Mouse (Mus musculus) ZHBTc4 (cell line): ENCODE data around the gene Tmcc3.
"Not testable (repeated sequence)": the region's sequence is repeated elsewhere in the genome, so short reads cannot be mapped to it uniquely, and the experiment has no call there.

Experiments
- DNase-seq: peaks from one replicate; pipeline ENCODE4 v3.0.0-alpha.2; 2011; ENCODE audit warnings: low read depth, low spot score

Gene Tmcc3

GRCm38 (mm10) chr10:94514506-94515178 is 202.9 kb downstream of the Tmcc3 start:
- DNase-seq, result peak; percentile 78

- peak; percentile 76 for DNase-seq
These were observed 203.4 kb downstream of the Tmcc3 start for GRCm38 (mm10) chr10:94515179-94515545.

- no peak for DNase-seq
These were observed 203.8 kb downstream of the Tmcc3 start for GRCm38 (mm10) chr10:94515583-94515982.

GRCm38 (mm10) chr10:94519887-94520286 is 208.1 kb downstream of the Tmcc3 start:
- DNase-seq, result peak; percentile 58

GRCm38 (mm10) chr10:94520306-94521106 is 208.8 kb downstream of the Tmcc3 start:
- no peak for DNase-seq

GRCm38 (mm10) chr10:94521107-94521401 is 209.3 kb downstream of the Tmcc3 start:
- peak; percentile 69 for DNase-seq

GRCm38 (mm10) chr10:94521776-94522175 is 210.0 kb downstream of the Tmcc3 start:
- DNase-seq, result no peak

GRCm38 (mm10) chr10:94523297-94523696 is 211.5 kb downstream of the Tmcc3 start:
- DNase-seq, result no peak

GRCm38 (mm10) chr10:94523711-94524156 is 212.0 kb downstream of the Tmcc3 start:
- peak; percentile 24 for DNase-seq

GRCm38 (mm10) chr10:94524966-94525365 is 213.2 kb downstream of the Tmcc3 start:
- no peak for DNase-seq

GRCm38 (mm10) chr10:94525784-94526183 is 214.0 kb downstream of the Tmcc3 start:
- DNase-seq, result no peak

GRCm38 (mm10) chr10:94526834-94527233 is 215.1 kb downstream of the Tmcc3 start:
- no peak for DNase-seq

GRCm38 (mm10) chr10:94527248-94527647 is 215.5 kb downstream of the Tmcc3 start:
- DNase-seq, result no peak

- DNase-seq, result no peak
These were observed 218.3 kb downstream of the Tmcc3 start for GRCm38 (mm10) chr10:94530079-94530478.

- peak; percentile 92 for DNase-seq
These were observed 219.7 kb downstream of the Tmcc3 start for GRCm38 (mm10) chr10:94531482-94531881.

- DNase-seq, result no peak
These were observed 221.5 kb downstream of the Tmcc3 start for GRCm38 (mm10) chr10:94533081-94533724.

- not testable (repeated sequence) for DNase-seq
These were observed 226.9 kb downstream of the Tmcc3 start for GRCm38 (mm10) chr10:94538623-94539022.

- no peak for DNase-seq
These were observed 228.5 kb downstream of the Tmcc3 start for GRCm38 (mm10) chr10:94540241-94540640.

- DNase-seq, result no peak
These were observed 232.2 kb downstream of the Tmcc3 start for GRCm38 (mm10) chr10:94543956-94544355.

- DNase-seq, result no peak
These were observed 233.1 kb downstream of the Tmcc3 start for GRCm38 (mm10) chr10:94544803-94545202.

GRCm38 (mm10) chr10:94545259-94546019 is 233.7 kb downstream of the Tmcc3 start:
- DNase-seq, result no peak

GRCm38 (mm10) chr10:94546617-94547016 is 234.9 kb downstream of the Tmcc3 start:
- DNase-seq, result no peak
